Mouse (Mus musculus): ENCODE data around the gene Trpv3.

- TF ChIP-seq POLR2A (IDR thresholded peaks at IDR 0.05; ENCODE audit: borderline replicate concordance, low read depth, low read length) (no peak), CTCF (IDR thresholded peaks at IDR 0.05; ENCODE audit: low read depth, low read length) (no peak)
Measured at GRCm38 (mm10) chr11:73220651-73221050, 46.5 kb upstream of the Trpv3 start.

Data from bone marrow macrophage, adult 2 months (primary cell).